10 mouse cellular contexts compared by ENCODE assay signal in genomic region chr10:95297024-95297423, GRCm38 (mm10). TPM values are rescaled to one million over a fixed set of nuclear protein-coding genes. Genes with fewer than 3 reads are reported as not detected.
DNase-seq lines count a peak whose midpoint lies in the region; ATAC-seq and TF ChIP-seq lines count a peak whose summit lies in the region.
"Had no signal": no experiment of that assay in that cellular context is flagged by ENCODE, and none has a peak within 500 bp of the region (broad histone marks: within the 10 kb centered on the region; RNA-seq: fewer than 3 reads in every experiment).

No protein-coding gene starts in this region.

- H3K36me3 ChIP-seq in heart, adult 2 months (ENCODE audit: control insufficient read depth, insufficient read depth, low read length), result peaks cover 5% of the 10 kb centered on the region; the same call in 1 of the 2 replicates
- no peaks in the 10 kb centered on the region for H3K36me3 ChIP-seq in heart, embryonic 12.5 days
- no peaks in the 10 kb centered on the region for H3K36me3 ChIP-seq in lung, embryonic 16.5 days (ENCODE audit: control insufficient read depth, insufficient read depth, low read length)
- H3K36me3 ChIP-seq in small intestine, adult 2 months (ENCODE audit: control insufficient read depth, insufficient read depth, low read length), result no peaks in the 10 kb centered on the region

- no peak overlapping the region for H3K4me2 ChIP-seq in heart, embryonic 12.5 days
- H3K4me2 ChIP-seq in lung, embryonic 16.5 days (ENCODE audit: low read depth, low read length), result no peak overlapping the region

- peak overlapping the region; percentile 32; the same call in 1 of the 2 replicates for H3K9ac ChIP-seq in heart, adult 2 months (ENCODE audit: low read depth, low read length)
- no peak overlapping the region for H3K9ac ChIP-seq in heart, embryonic 12.5 days
- no peak overlapping the region for H3K9ac ChIP-seq in lung, embryonic 16.5 days (ENCODE audit: low read length)

- WGBS in heart, adult 2 months, result 27% methylated on average over 11 of the region's 11 CpGs
- WGBS in heart, embryonic 12.5 days, result 59% methylated on average over 11 of the region's 11 CpGs
- WGBS in lung, embryonic 16.5 days, result 44% methylated on average over 11 of the region's 11 CpGs
- WGBS in lung, adult 2 months, result 35% methylated on average over 11 of the region's 11 CpGs
- WGBS in small intestine, adult 2 months, result 72% methylated on average over 11 of the region's 11 CpGs

- DNase-seq in heart, adult 2 months, result peak; percentile 52
- DNase-seq in lung, adult 2 months, result no peak
- peak; percentile 40 to 45 for DNase-seq in kidney, adult 8-10 months
- no peak for DNase-seq in frontal cortex, postnatal 14 days (ENCODE audit: low spot score in 2 of 2)
- no peak for DNase-seq in cerebellum, adult 9-10 months

- H3K4me3 ChIP-seq in heart, adult 2 months, result peak overlapping the region; percentile 22; the same call in 1 of the 2 replicates
- no peak overlapping the region for H3K4me3 ChIP-seq in heart, embryonic 12.5 days
- no peak overlapping the region for H3K4me3 ChIP-seq in lung, embryonic 16.5 days (ENCODE audit: low read length)
- H3K4me3 ChIP-seq in lung, adult 2 months (replicated peaks; ENCODE audit: extremely low read depth, low read depth, low read length), result no peak overlapping the region
- H3K4me3 ChIP-seq in small intestine, adult 2 months (ENCODE audit: low read depth, low read length), result no peak overlapping the region
- H3K4me3 ChIP-seq: forebrain, embryonic 10.5 days had no signal

- no peaks in the 10 kb centered on the region for H3K27me3 ChIP-seq in heart, adult 2 months (ENCODE audit: control insufficient read depth, insufficient read depth, low read length)
- no peaks in the 10 kb centered on the region for H3K27me3 ChIP-seq in heart, embryonic 12.5 days (replicated peaks)
- H3K27me3 ChIP-seq in lung, embryonic 16.5 days (ENCODE audit: control insufficient read depth, insufficient read depth, low read depth, low read length), result no peaks in the 10 kb centered on the region
- H3K27me3 ChIP-seq in small intestine, adult 2 months (ENCODE audit: control insufficient read depth, insufficient read depth, low read length), result no peaks in the 10 kb centered on the region
- H3K27me3 ChIP-seq: CH12.LX had no signal

- H3K9me3 ChIP-seq in heart, embryonic 12.5 days (replicated peaks), result no peaks in the 10 kb centered on the region
- no peaks in the 10 kb centered on the region for H3K9me3 ChIP-seq in lung, embryonic 16.5 days (ENCODE audit: control insufficient read depth, low read length)
- H3K9me3 ChIP-seq: forebrain, embryonic 10.5 days had no signal

- peaks cover 11% of the 10 kb centered on the region for H3K4me1 ChIP-seq in heart, adult 2 months (ENCODE audit: control insufficient read depth, insufficient read depth, low read length)
- H3K4me1 ChIP-seq in heart, embryonic 12.5 days (replicated peaks), result peaks cover 20% of the 10 kb centered on the region
- peaks cover 13% of the 10 kb centered on the region for H3K4me1 ChIP-seq in lung, embryonic 16.5 days (replicated peaks; ENCODE audit: control insufficient read depth, insufficient read depth, low read length)
- H3K4me1 ChIP-seq in lung, adult 2 months (ENCODE audit: control insufficient read depth, insufficient read depth, low read length), result peaks cover 19% of the 10 kb centered on the region
- H3K4me1 ChIP-seq in small intestine, adult 2 months (ENCODE audit: control insufficient read depth, insufficient read depth, insufficient read length, low read length), result 0 out of 2 replicates have a peak, but pooled peaks cover 2% of the 10 kb centered on the region

- intact Hi-C loops in heart, adult 2 months (cut with DNase I), result loop anchor here (5.0 kb wide), 1 partner anchor 35 kb away; no protein-coding TSS in a partner anchor

- no peak for ATAC-seq in heart, embryonic 12.5 days (ENCODE audit: insufficient number of reproducible peaks, low FRiP score)
- no peak; the same call in 1 of the 2 replicates for ATAC-seq in lung, embryonic 16.5 days (ENCODE audit: low read depth)

- TF ChIP-seq EP300 in heart, adult 2 months (IDR thresholded peaks at IDR 0.05; ENCODE audit: insufficient read depth, low read depth, low read length), result peak; percentile 55; the same call in 1 of the 2 replicates

- peak; percentile 22; the same call in 1 of the 2 replicates for TF ChIP-seq POLR2A in heart, adult 2 months (IDR thresholded peaks at IDR 0.05; ENCODE audit: insufficient read depth, low read depth, low read length)
- TF ChIP-seq POLR2A in lung, adult 2 months (IDR thresholded peaks at IDR 0.05; ENCODE audit: borderline replicate concordance, extremely low read depth, low read depth, low read length), result no peak
- TF ChIP-seq POLR2A in small intestine, adult 2 months (IDR thresholded peaks at IDR 0.05; ENCODE audit: low read depth, low read length), result no peak

- H3K27ac ChIP-seq in heart, adult 2 months, result peak overlapping the region; percentile 82
- no peak overlapping the region for H3K27ac ChIP-seq in heart, embryonic 12.5 days (ENCODE audit: poor library complexity, severe bottlenecking)
- H3K27ac ChIP-seq in lung, embryonic 16.5 days (ENCODE audit: low read length), result peak overlapping the region; percentile 65; the same call in 1 of the 2 replicates
- H3K27ac ChIP-seq in small intestine, adult 2 months (ENCODE audit: insufficient read depth, low read depth, low read length), result peak overlapping the region; percentile 20
- H3K27ac ChIP-seq: forebrain, embryonic 10.5 days had no signal

- no peak for TF ChIP-seq CTCF in heart, adult 2 months (IDR thresholded peaks at IDR 0.05)
- no peak for TF ChIP-seq CTCF in lung, adult 2 months (IDR thresholded peaks at IDR 0.05; ENCODE audit: insufficient read depth, low read length)
- TF ChIP-seq CTCF in small intestine, adult 2 months (IDR thresholded peaks at IDR 0.05; ENCODE audit: extremely low read depth, insufficient read length, insufficient replicate concordance, low read depth, low read length), result no peak

- H3K79me2 ChIP-seq in heart, adult 2 months (replicated peaks; ENCODE audit: control insufficient read depth, insufficient read depth, low read length), result no peaks in the 10 kb centered on the region

RNA-seq across cellular contexts. Expression of gene Cradd, which starts 26.9 kb away (rescaled TPM):
- 10 to 100 TPM in 1 of 2 experiments, 1 to 10 TPM in 1; 9.9 to 10.3 TPM for total RNA-seq in heart, adult 2 months (2021)
- polyA plus RNA-seq in heart, adult 2 months (2012; rRNA removed), result 15.1 and 15.7 TPM in 2 replicates
- polyA plus RNA-seq in heart, embryonic 12.5 days (2016; fragmentation: Nextera tagmentation; extraction: Ambion mirVana), result 8.0 and 10.5 TPM in 2 replicates
- polyA plus RNA-seq in lung, embryonic 16.5 days (2015; fragmentation: Nextera tagmentation; extraction: Ambion mirVana), result 12.0 and 12.7 TPM in 2 replicates
- polyA plus RNA-seq in lung, adult 2 months (2012; rRNA removed), result 21.0 and 21.8 TPM in 2 replicates
- 9.3 and 16.7 TPM in 2 replicates for polyA plus RNA-seq in small intestine, adult 2 months (2012; rRNA removed)

Comparison
In these comparisons a context has a peak if more than half of its experiments do, and no peak if none do; other contexts are left out.
1. DNase-seq: peak in heart, adult 2 months (2 of 2) and kidney, adult 8-10 months (2 of 2); none in lung, adult 2 months (single experiment), frontal cortex, postnatal 14 days (0 of 2) and cerebellum, adult 9-10 months (single experiment).